Mouse (Mus musculus): ENCODE results near the gene Col25a1.

DNA sequence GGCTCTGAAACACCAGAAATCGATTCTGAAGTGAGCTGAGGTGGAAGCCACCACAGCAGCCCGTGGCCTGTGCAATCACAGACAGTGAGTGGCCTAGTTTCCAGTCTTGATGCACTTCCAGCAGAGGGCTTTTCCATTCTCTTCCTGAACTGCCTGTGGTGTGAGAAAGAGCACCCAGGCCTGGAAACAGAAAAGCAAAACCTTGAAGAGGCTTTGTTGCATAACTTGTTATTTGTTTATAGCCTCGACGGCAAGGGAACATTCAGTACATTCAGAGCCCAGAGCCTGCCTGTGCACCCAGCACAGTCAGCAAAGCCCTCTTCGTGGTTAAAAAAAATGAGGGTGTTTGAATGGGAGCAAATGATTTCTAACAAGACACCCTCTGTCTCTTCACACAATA lies 502.6 kb downstream of the Col25a1 start:
- TF ChIP-seq CTCF (IDR thresholded peaks at IDR 0.05) = peak; percentile 20; the same call in 1 of the 2 replicates
- peak; percentile 55; the same call in 1 of the 2 replicates for TF ChIP-seq EP300 (IDR thresholded peaks at IDR 0.05)

All from lung, postnatal 0 days (tissue).